Comparison of ENCODE assay signal across 15 mouse cellular contexts in the genomic region with DNA sequence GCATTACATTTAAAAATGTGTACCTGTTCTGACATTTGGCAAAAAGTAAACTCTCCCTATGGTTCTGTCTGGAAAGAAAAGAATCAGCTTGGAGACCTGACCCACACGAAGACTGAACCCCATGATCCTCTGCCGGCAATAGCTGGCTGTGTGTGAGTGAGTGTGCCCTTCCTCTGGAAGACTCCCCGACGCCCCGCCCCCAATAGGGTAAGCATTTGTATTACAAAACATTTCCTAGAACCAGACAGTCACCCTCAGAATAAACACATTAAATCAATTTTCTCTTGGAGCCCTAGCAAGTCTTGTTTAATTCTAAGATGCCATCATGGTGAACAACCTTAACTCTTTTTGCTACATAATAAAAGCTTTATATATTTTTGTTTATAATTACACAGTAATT.
"Had no signal": no experiment of that assay in that cellular context is flagged by ENCODE, and none has a peak within 500 bp of the region (broad histone marks: within the 10 kb centered on the region; RNA-seq: fewer than 3 reads in every experiment).

No protein-coding gene starts in this region.

- H3K4me2 ChIP-seq: limb, embryonic 13.5 days; liver, embryonic 13.5 days; lung, embryonic 14.5 days; midbrain, embryonic 13.5 days; neural tube, embryonic 13.5 days had no signal

- ATAC-seq: lung, postnatal 0 days; midbrain, embryonic 13.5 days; midbrain, embryonic 16.5 days had no signal

- DNase-seq: kidney, adult 9 months; kidney, postnatal 14 days; kidney, postnatal 4 days; liver, embryonic 13.5 days; thymus, adult 18-20 months; thymus, postnatal 36 days had no signal

- H3K9ac ChIP-seq: limb, embryonic 13.5 days; liver, embryonic 13.5 days; lung, embryonic 14.5 days; midbrain, embryonic 13.5 days; neural tube, embryonic 13.5 days had no signal

- H3K27me3 ChIP-seq: limb, embryonic 13.5 days; liver, embryonic 13.5 days; midbrain, embryonic 13.5 days; neural tube, embryonic 13.5 days had no signal

- H3K4me1 ChIP-seq: limb, embryonic 10.5 days; limb, embryonic 13.5 days; midbrain, embryonic 13.5 days; neural tube, embryonic 13.5 days had no signal

- H3K4me3 ChIP-seq: limb, embryonic 10.5 days; limb, embryonic 13.5 days; liver, embryonic 13.5 days; midbrain, embryonic 13.5 days; myocyte; neural tube, embryonic 13.5 days had no signal

- H3K9me3 ChIP-seq: limb, embryonic 10.5 days; limb, embryonic 13.5 days; liver, embryonic 13.5 days; midbrain, embryonic 13.5 days; neural tube, embryonic 13.5 days had no signal

- H3K27ac ChIP-seq: limb, embryonic 10.5 days; limb, embryonic 13.5 days; liver, embryonic 13.5 days; macrophage; midbrain, embryonic 13.5 days; neural tube, embryonic 13.5 days had no signal
